Mouse (Mus musculus) cerebellum, adult 2 months (tissue): ENCODE data around the gene Cldn15.

Experiments
- CTCF ChIP-seq: fragments of 200-500 bp; IDR thresholded peaks from 2 replicates; pipeline ENCODE4 v1.5.1; 2011; ENCODE audit warnings: low read depth, mild to moderate bottlenecking, control low read depth, low read length, moderate library complexity, borderline replicate concordance; ENCODE audit not compliant: insufficient read depth
- POLR2A ChIP-seq: fragments of 200-500 bp; IDR thresholded peaks from 2 replicates; pipeline ENCODE4 v1.6.1; 2011; ENCODE audit warnings: low read length, control low read depth, borderline replicate concordance; ENCODE audit not compliant: insufficient read depth

- TF ChIP-seq CTCF (no peak), POLR2A (no peak)
These were observed 14.3 kb upstream of the Cldn15 start for GRCm38 (mm10) chr5:136952153-136952552.
